Mouse (Mus musculus) cerebellum, adult 9-10 months (tissue): ENCODE measurements around the gene Kcne3.

Source experiments
- DNase-seq: peaks from one replicate; pipeline ENCODE4 v3.0.0; 2022

Kcne3 gene

GRCm38 (mm10) chr7:100182388-100182787 lies 6.1 kb downstream of the Kcne3 start:
- DNase-seq: no peak

GRCm38 (mm10) chr7:100187601-100188000 lies 11.3 kb downstream of the Kcne3 start:
- DNase-seq: peak; percentile 51

GRCm38 (mm10) chr7:100190167-100190566 lies 13.9 kb downstream of the Kcne3 start:
- DNase-seq: no peak

GRCm38 (mm10) chr7:100190778-100191177 lies 14.5 kb downstream of the Kcne3 start:
- peak; percentile 73 for DNase-seq

GRCm38 (mm10) chr7:100201191-100201590 lies 24.9 kb downstream of the Kcne3 start:
- no peak for DNase-seq

GRCm38 (mm10) chr7:100203616-100204015 lies 27.3 kb downstream of the Kcne3 start:
- DNase-seq: no peak

- DNase-seq: no peak
Observed at GRCm38 (mm10) chr7:100204871-100205270, 28.6 kb downstream of the Kcne3 start.

- DNase-seq: no peak
Observed at GRCm38 (mm10) chr7:100206144-100206543, 29.8 kb downstream of the Kcne3 start.

- DNase-seq: no peak
Observed at GRCm38 (mm10) chr7:100207886-100208285, 31.6 kb downstream of the Kcne3 start.

- peak; percentile 67 for DNase-seq
Observed at GRCm38 (mm10) chr7:100214310-100214709, 38.0 kb downstream of the Kcne3 start.

GRCm38 (mm10) chr7:100215116-100215732 lies 38.9 kb downstream of the Kcne3 start:
- DNase-seq: peak; percentile 92

- no peak for DNase-seq
Observed at GRCm38 (mm10) chr7:100215976-100216375, 39.7 kb downstream of the Kcne3 start.

- DNase-seq: no peak
Observed at GRCm38 (mm10) chr7:100216601-100217565, 40.6 kb downstream of the Kcne3 start.

- peak; percentile 98 for DNase-seq
Observed at GRCm38 (mm10) chr7:100227158-100227875, 51.0 kb downstream of the Kcne3 start, which contains the start of gene Pgm2l1. Pgm2l1 (plus strand) TSS chr7:100227394.

GRCm38 (mm10) chr7:100227896-100228525 lies 51.7 kb downstream of the Kcne3 start:
- no peak for DNase-seq

- DNase-seq: no peak
Observed at GRCm38 (mm10) chr7:100228957-100229356, 52.7 kb downstream of the Kcne3 start.

GRCm38 (mm10) chr7:100230646-100231045 lies 54.3 kb downstream of the Kcne3 start:
- DNase-seq: no peak

GRCm38 (mm10) chr7:100231661-100232060 lies 55.4 kb downstream of the Kcne3 start:
- DNase-seq: no peak

- DNase-seq: no peak
Observed at GRCm38 (mm10) chr7:100233681-100234080, 57.4 kb downstream of the Kcne3 start.
